Mouse (Mus musculus) left cerebral cortex, adult 18-20 months (tissue): ENCODE data around the gene Gm20917. TPM values are rescaled to one million over a fixed set of nuclear protein-coding genes. Genes with fewer than 3 reads are reported as not detected.
"Not testable (repeated sequence)": the region's sequence is repeated elsewhere in the genome, so short reads cannot be mapped to it uniquely, and the experiment has no call there.

Experiments
- DNase-seq, 2 experiments: peaks; one replicate each; pipeline ENCODE4 v3.0.0; 2021 to 2022; ENCODE audit warnings: low spot score in 2 of 2, mixed read lengths in 1 of 2
- long read RNA-seq, 2 experiments: library from polyadenylated mRNA; stranded (forward); transcript quantifications; one replicate each; pipeline ENCODE4 v2.0.0; 2021
- total RNA-seq, 2 experiments: library from RNA; stranded (reverse); gene quantifications; 2 replicates each; pipeline ENCODE4 v1.2.3; 2021

Gene Gm20917
- not detected for total RNA-seq
- long read RNA-seq, experiment 1 = 0 reads
- long read RNA-seq, experiment 2 = 0 reads

DNA sequence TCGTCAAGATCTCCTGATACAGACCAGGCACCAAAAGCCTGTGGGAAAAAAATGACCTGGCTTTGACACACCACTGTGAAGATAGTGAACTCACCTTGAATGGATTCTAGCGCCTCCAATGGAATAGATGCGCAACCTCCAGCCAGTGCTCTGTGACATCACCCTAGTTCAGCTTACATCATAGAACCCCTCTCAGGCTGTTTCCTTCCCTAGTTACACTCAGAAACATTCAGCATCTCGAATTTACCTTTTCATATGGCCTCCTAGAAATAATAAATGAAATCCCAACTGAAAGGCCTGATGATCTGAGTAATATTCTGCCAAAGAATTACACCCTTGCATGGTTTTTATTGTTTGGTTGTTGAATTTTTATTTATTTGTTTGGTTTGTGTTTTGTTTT, at the start of gene Gm20917:
Gene Gm20917, minus strand, starts transcription at position 101 of the 400 bp plus-strand sequence.
- not testable (repeated sequence) for DNase-seq

Other genes with a start within 250 kb of the Gm20917 start
- not detected for gene Gm20916, start 168.4 kb upstream of the Gm20917 start, total RNA-seq